In genomic region chr17:45545278-45545961, GRCm38 (mm10) we compare ENCODE assay signal across 8 mouse cellular contexts. TPM values are rescaled to one million over a fixed set of nuclear protein-coding genes. Genes with fewer than 3 reads are reported as not detected.
A peak's percentile ranks its signal among the peaks of the same experiment; 100 is the strongest.
DNase-seq lines count a peak whose midpoint lies in the region; ATAC-seq and TF ChIP-seq lines count a peak whose summit lies in the region.

No protein-coding gene starts in this region.

- ATAC-seq in forebrain, postnatal 0 days = no peak

- H3K9me3 ChIP-seq in forebrain, postnatal 0 days (ENCODE audit: low read length) = no peaks in the 10 kb centered on the region
- no peaks in the 10 kb centered on the region for H3K9me3 ChIP-seq in megakaryocyte, embryonic 14.5 days

- H3K36me3 ChIP-seq in forebrain, postnatal 0 days (ENCODE audit: insufficient read depth) = peaks cover 28% of the 10 kb centered on the region
- H3K36me3 ChIP-seq in megakaryocyte, embryonic 14.5 days (replicated peaks; ENCODE audit: low read length) = no peaks in the 10 kb centered on the region
- no peaks in the 10 kb centered on the region; the same call in 1 of the 2 replicates for H3K36me3 ChIP-seq in thymus, adult 2 months (ENCODE audit: control insufficient read depth, insufficient read depth, low read length)

- no peak for TF ChIP-seq POLR2A in thymus, adult 2 months (IDR thresholded peaks at IDR 0.05; ENCODE audit: control insufficient read depth, extremely low read depth, insufficient read depth, low read length, poor library complexity)

- TF ChIP-seq CTCF in forebrain, postnatal 0 days (IDR thresholded peaks at IDR 0.05; ENCODE audit: low read depth) = no peak
- TF ChIP-seq CTCF in thymus, adult 2 months (IDR thresholded peaks at IDR 0.05; ENCODE audit: borderline replicate concordance, control insufficient read depth, extremely low read depth, insufficient read depth, low read length, poor library complexity) = no peak

- H3K9ac ChIP-seq in forebrain, postnatal 0 days = 0 out of 2 replicates have a peak overlapping the region, but pooled peaks have one; percentile 22

- no peak overlapping the region for H3K27ac ChIP-seq in forebrain, postnatal 0 days (ENCODE audit: low read depth, low read length)
- H3K27ac ChIP-seq in thymus, adult 2 months (ENCODE audit: control insufficient read depth, insufficient read depth, low read length) = no peak overlapping the region

- peaks cover 11% of the 10 kb centered on the region for H3K4me1 ChIP-seq in forebrain, postnatal 0 days (ENCODE audit: insufficient read depth)
- peaks cover 57% of the 10 kb centered on the region for H3K4me1 ChIP-seq in megakaryocyte, embryonic 14.5 days
- H3K4me1 ChIP-seq in thymus, adult 2 months (replicated peaks; ENCODE audit: control insufficient read depth, insufficient read depth, low read length) = peaks cover 26% of the 10 kb centered on the region

- H3K4me2 ChIP-seq in forebrain, postnatal 0 days (ENCODE audit: low read depth) = peak overlapping the region; percentile 15; the same call in 1 of the 2 replicates

- 17% methylated on average over 73 of the region's 74 CpGs for WGBS in forebrain, postnatal 0 days
- WGBS in thymus, adult 2 months = 45% methylated on average over 74 of the region's 74 CpGs

- peak; percentile 87 for DNase-seq in heart, adult 11 months
- DNase-seq in heart, adult 18-20 months = no peak
- DNase-seq in ZHBTc4 (ENCODE audit: low read depth, low spot score) = peak; percentile 67
- no peak for DNase-seq in forebrain, postnatal 0 days
- DNase-seq in spleen, postnatal 14 days (ENCODE audit: low spot score in 2 of 2) = no peak
- DNase-seq in urinary bladder, postnatal 4 days (ENCODE audit: low spot score in 2 of 2) = no peak
- DNase-seq in thymus, adult 2 months = no peak

- no peaks in the 10 kb centered on the region for H3K27me3 ChIP-seq in forebrain, postnatal 0 days (ENCODE audit: insufficient read depth, low read length)
- H3K27me3 ChIP-seq in megakaryocyte, embryonic 14.5 days (replicated peaks) = peaks cover 98% of the 10 kb centered on the region
- H3K27me3 ChIP-seq in thymus, adult 2 months (ENCODE audit: control insufficient read depth, insufficient read depth, low read length) = no peaks in the 10 kb centered on the region

- no peak overlapping the region for H3K4me3 ChIP-seq in forebrain, postnatal 0 days (ENCODE audit: low read depth, low read length)
- H3K4me3 ChIP-seq in megakaryocyte, embryonic 14.5 days (replicated peaks) = peak overlapping the region; percentile 88
- no peak overlapping the region for H3K4me3 ChIP-seq in thymus, adult 2 months (ENCODE audit: control insufficient read depth, insufficient read depth, low read length)

RNA-seq across cellular contexts. Expression of gene Tmem151b, which starts 4.1 kb away (rescaled TPM):
- under 1 TPM in 1 of 2 experiments, not detected in 1; 0.05 TPM for total RNA-seq in heart, adult 18-20 months (2021)
- 79.2 and 79.6 TPM in 2 replicates for total RNA-seq in forebrain, postnatal 0 days (2014; rRNA removed)
- 32.2 and 33.7 TPM in 2 replicates for polyA plus RNA-seq in forebrain, postnatal 0 days (2015; fragmentation: Nextera tagmentation; extraction: Ambion mirVana)
- 0.93 and 1.1 TPM in 2 replicates for polyA plus RNA-seq in megakaryocyte, embryonic 14.5 days (2012; ENCODE audit: insufficient read depth, low replicate concordance)
- 44.6 and 65.5 TPM in 2 replicates for polyA plus RNA-seq in thymus, adult 2 months (2012; rRNA removed)

RNA-seq across cellular contexts. Expression of gene Nfkbie, which starts 10.1 kb away (rescaled TPM):
- 1 to 10 TPM; 1.2 to 3.1 TPM for total RNA-seq in heart, adult 18-20 months (2021)
- total RNA-seq in forebrain, postnatal 0 days (2014; rRNA removed) = 2.8 and 3.1 TPM in 2 replicates
- polyA plus RNA-seq in forebrain, postnatal 0 days (2015; fragmentation: Nextera tagmentation; extraction: Ambion mirVana) = 2.2 and 2.7 TPM in 2 replicates
- polyA plus RNA-seq in megakaryocyte, embryonic 14.5 days (2012; ENCODE audit: insufficient read depth, low replicate concordance) = 9.1 and 12.3 TPM in 2 replicates
- 64.5 and 77.4 TPM in 2 replicates for polyA plus RNA-seq in thymus, adult 2 months (2012; rRNA removed)

RNA-seq across cellular contexts. Expression of gene Slc35b2, which starts 18.3 kb away (rescaled TPM):
- total RNA-seq in heart, adult 18-20 months (2021) = 10 to 100 TPM; 23.4 to 26.0 TPM
- 80.9 and 87.0 TPM in 2 replicates for total RNA-seq in forebrain, postnatal 0 days (2014; rRNA removed)
- polyA plus RNA-seq in forebrain, postnatal 0 days (2015; fragmentation: Nextera tagmentation; extraction: Ambion mirVana) = 83.8 and 89.6 TPM in 2 replicates
- polyA plus RNA-seq in megakaryocyte, embryonic 14.5 days (2012; ENCODE audit: insufficient read depth, low replicate concordance) = 24.8 and 30.6 TPM in 2 replicates
- 135 and 137 TPM in 2 replicates for polyA plus RNA-seq in thymus, adult 2 months (2012; rRNA removed)

RNA-seq across cellular contexts. Expression of gene Tcte1, which starts 22.2 kb away (rescaled TPM):
- total RNA-seq in heart, adult 18-20 months (2021) = not detected
- 1.0 and 1.4 TPM in 2 replicates for total RNA-seq in forebrain, postnatal 0 days (2014; rRNA removed)
- 4.7 and 5.7 TPM in 2 replicates for polyA plus RNA-seq in forebrain, postnatal 0 days (2015; fragmentation: Nextera tagmentation; extraction: Ambion mirVana)
- 0.12 TPM in 1 of 2 replicates, not detected in the other for polyA plus RNA-seq in megakaryocyte, embryonic 14.5 days (2012; ENCODE audit: insufficient read depth, low replicate concordance)
- polyA plus RNA-seq in thymus, adult 2 months (2012; rRNA removed) = 0.87 and 1.2 TPM in 2 replicates

RNA-seq across cellular contexts. Expression of gene Hsp90ab1, which starts 27.7 kb away (rescaled TPM):
- total RNA-seq in heart, adult 18-20 months (2021) = 1,000 to 10,000 TPM; 1,354 to 1,581 TPM
- total RNA-seq in forebrain, postnatal 0 days (2014; rRNA removed) = 1,283 and 1,351 TPM in 2 replicates
- polyA plus RNA-seq in forebrain, postnatal 0 days (2015; fragmentation: Nextera tagmentation; extraction: Ambion mirVana) = 1,258 and 1,497 TPM in 2 replicates
- polyA plus RNA-seq in megakaryocyte, embryonic 14.5 days (2012; ENCODE audit: insufficient read depth, low replicate concordance) = 292 and 435 TPM in 2 replicates
- 455 and 506 TPM in 2 replicates for polyA plus RNA-seq in thymus, adult 2 months (2012; rRNA removed)

Comparison
In these comparisons a context has a peak if more than half of its experiments do, and no peak if none do; other contexts are left out.
1. DNase-seq: peak in heart, adult 11 months (single experiment) and ZHBTc4 (single experiment); none in heart, adult 18-20 months (0 of 2), forebrain, postnatal 0 days (single experiment), spleen, postnatal 14 days (0 of 2), urinary bladder, postnatal 4 days (0 of 2) and thymus, adult 2 months (single experiment).
2. RNA of gene Tmem151b, which starts 4.1 kb away (polyA plus RNA-seq): 44.6 to 65.5 TPM in thymus, adult 2 months and 32.2 to 33.7 TPM in forebrain, postnatal 0 days; 0.93 to 1.1 TPM in megakaryocyte, embryonic 14.5 days; every median in the first group is over 10 times any median in the second.